Mouse (Mus musculus): Measurements from ENCODE around the gene Ifit3b.
"Not testable (repeated sequence)": the region's sequence is repeated elsewhere in the genome, so short reads cannot be mapped to it uniquely, and the experiment has no call there.

The Ifit3b gene

DNA sequence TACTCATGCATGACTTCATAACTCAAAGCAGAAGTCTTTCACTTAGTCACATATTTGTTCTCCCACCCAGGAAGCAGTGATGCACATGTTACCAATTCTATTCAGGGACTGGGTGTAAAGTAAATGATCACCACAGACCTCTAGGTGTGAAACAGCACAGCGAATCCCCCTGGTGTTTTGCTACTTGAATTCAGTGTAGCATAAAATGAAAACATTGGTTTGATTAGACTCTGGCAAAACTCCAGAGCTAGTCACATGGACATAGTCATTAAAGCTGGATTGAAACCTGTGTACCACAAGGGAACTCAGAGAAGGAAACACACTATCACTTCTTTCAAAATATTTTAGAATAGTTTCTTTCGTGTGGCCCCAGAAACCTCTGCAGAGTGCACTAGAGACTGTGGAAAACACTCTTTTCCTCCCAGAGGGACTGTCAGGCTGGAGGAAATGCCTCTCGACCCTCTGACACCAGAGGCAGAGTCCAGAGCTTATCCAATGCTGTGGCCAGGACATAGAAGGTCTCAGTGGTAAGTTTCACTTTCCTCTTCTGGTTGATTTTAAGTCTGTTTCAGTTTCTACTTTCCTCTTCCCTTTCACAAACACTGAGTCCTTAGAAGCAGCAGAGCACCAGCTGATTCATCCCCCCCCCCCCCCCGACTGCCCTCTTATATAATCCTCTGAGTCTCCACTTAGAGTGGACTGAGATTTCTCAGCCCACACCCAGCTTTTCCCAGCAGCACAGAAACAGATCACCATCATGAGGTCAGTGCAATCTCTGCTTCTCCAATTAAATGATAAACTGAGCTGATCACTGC, at the start of gene Ifit3b:
Gene Ifit3b, plus strand, starts transcription at position 734 of the 815 bp plus-strand sequence.
- not testable (repeated sequence) for DNase-seq (ENCODE audit: low spot score)

DNA sequence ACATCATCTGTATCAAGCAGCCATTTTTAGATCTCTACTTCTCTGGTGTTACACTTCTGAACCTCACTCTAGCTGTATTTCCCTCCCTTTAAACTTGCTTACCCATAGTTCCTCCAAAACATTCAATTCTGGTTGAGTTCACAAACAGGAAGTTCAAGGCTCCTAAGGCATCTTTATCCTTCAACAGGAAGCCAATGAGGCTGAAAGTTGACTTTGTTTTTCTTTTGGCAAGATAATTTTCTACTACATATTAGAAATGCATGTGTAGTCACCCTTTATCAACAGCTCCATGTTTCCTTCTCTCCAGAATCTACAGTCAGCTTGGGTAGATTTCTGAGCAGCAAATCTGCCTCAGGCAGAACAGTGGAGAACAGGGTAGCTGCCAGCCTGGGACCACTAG, 45.2 kb upstream of the Ifit3b start:
- no peak for DNase-seq (ENCODE audit: low spot score)

DNA sequence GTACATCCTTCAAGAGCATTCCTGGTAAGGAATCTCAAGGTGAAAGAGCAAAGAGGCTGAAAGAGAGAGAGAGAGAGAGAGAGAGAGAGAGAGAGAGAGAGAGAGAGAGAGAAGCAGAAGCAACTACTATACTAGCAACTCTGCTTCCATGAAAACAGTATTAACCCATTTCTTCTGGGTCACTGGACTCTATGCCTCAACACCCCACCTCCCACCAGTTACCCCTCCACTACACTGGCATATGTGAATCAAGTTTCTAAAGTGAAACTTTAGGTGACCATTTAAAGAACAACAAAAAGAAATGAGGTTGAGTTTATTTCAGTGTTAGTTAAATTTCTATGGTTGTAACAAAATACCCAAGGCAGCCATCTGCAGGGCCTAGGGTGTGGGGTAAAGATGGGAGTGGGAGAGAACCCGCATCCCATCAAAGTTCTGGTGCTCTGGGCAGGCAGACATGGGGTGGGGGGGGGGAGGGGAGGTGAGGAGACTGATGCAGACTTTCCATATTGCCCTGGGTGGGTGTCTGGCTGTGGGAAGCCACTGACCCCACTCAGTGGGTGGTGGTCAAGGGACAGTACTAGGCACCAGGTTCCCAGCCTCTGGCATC, 41.5 kb upstream of the Ifit3b start:
- no peak for DNase-seq (ENCODE audit: low spot score)

DNA sequence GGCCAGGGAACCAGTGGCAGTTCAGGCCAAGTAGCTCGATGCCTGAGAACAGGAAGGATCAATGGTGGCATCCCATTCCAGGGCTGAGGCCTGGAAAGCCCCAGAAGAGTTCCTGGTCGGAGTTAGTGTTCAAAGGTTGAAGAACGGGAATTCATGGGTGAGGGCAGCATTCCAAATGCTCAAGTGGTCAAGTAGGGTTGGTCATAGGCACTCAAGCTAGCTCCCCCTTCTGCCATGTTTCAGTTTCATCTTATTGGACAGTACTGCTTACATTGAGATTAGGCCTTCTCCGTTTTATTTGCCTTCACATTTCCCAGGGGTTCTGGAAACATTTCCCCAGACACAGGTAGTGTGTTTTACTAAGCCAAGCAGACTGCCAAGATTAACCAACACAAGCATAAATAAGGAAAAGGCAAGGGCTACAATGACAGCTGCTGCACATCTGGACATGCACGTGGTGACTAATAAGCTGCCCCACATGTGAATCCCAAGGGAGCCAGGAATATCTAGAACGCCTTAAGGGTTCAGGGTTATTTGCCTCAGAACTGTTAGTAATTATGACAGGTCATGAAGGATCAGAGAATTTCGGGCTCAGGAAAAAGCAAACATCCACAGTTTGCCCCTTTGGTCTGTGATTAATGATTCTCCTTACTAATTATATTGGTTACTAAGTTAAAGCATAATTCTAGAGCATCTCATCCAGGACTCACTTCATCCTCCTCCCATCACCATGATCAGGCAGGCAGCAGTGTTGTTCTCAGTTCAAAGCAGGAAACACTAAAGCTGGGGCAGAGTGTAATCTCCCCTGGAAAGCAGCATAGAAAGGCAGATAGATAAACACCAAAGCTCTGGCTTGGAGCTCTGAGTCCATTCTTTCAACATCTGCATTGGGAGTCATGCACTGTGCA, 38.5 kb upstream of the Ifit3b start:
- DNase-seq (ENCODE audit: low spot score): no peak

DNA sequence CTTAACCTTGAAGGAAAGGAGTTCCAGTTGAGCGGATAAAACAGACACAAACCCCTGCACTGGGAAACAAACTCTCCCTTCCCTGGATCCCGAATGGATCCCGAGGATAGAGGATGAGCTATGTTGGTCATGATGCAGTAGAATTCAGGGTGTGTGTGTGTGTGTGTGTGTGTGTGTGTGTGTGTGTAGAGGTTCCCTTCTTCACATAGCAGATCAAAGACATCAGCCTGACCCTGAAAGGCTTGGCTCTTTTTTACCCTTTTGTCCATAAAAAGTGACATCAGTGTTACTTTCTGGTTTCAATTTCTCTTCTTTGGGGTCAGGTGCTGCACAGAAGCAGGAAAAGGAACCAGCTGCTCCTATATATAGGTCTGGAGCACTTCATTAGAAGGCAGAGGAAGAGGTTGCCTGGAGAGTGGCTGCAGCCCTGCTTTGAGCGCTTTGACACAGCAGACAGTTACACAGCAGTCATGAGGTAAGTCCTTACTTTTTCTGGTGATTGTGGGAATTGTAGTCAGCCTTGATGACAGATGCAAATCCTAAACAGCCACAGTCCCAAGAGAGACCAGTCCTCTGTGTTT, 37.8 kb upstream of the Ifit3b start:
- no peak for DNase-seq (ENCODE audit: low spot score)

DNA sequence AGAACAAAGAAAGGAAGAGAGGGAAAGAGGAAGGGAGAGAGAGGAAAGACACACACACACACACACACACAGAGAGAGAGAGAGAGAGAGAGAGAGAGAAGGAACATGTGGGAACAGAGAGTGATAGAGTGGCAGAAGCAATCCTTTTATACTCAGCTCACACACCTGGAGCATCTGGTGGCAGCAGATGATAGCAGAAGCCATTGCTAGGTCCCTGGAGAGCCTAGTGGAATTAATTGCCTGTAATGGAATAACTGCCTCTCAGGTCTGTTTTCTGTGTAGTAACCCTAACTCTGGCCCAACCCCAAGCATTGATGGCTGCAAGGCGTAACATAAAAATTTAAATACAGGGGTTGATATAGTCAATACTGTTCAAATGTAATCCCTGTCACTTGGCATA, 36.7 kb upstream of the Ifit3b start:
- no peak for DNase-seq (ENCODE audit: low spot score)

DNA sequence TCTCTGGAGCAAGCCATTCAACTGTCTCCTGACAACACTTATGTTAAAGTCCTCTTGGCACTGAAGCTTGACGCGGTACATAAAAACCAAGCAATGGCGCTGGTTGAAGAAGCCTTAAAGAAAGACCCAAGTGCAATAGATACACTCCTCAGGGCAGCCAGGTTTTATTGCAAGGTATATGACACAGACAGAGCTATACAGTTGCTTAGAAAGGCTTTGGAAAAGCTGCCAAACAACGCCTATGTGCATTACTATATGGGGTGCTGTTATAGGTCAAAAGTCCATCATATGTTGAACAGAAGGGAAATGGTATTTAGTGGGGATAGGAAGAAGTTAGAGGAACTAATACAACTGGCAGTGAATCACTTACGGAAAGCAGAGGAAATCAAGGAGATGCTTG, 34.1 kb upstream of the Ifit3b start:
- no peak for DNase-seq (ENCODE audit: low spot score)

DNA sequence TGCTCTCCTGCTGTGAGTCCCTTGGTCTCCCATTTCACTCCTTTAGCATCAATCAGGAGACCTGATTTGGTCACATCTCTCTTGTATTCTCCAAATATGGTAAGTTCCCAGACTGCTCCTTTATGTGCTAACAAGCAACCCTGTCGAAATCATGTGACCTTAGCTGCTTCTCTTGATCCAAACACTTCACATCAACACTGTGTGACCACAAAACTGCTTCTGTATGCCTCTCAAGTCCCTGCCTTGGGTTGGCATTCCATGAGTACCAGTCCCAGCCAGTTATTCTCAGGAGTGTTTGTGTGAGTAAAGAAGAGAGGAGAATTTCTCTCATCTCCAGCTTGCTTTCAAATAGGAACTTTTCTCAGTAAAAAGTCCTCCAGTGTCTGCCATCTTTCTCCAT, 30.6 kb upstream of the Ifit3b start:
- no peak for DNase-seq (ENCODE audit: low spot score)

DNA sequence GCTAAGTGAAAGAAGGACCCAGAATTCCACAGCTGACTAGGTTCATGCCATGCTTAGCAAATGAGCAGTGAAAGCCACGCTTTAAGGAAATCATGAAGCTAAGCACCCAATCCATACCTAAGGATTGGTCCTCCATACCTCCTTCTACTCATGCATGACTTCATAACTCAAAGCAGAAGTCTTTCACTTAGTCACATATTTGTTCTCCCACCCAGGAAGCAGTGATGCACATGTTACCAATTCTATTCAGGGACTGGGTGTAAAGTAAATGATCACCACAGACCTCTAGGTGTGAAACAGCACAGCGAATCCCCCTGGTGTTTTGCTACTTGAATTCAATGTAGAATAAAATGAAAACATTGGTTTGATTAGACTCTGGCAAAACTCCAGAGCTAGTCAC, 25.1 kb upstream of the Ifit3b start:
- DNase-seq (ENCODE audit: low spot score): not testable (repeated sequence)

DNA sequence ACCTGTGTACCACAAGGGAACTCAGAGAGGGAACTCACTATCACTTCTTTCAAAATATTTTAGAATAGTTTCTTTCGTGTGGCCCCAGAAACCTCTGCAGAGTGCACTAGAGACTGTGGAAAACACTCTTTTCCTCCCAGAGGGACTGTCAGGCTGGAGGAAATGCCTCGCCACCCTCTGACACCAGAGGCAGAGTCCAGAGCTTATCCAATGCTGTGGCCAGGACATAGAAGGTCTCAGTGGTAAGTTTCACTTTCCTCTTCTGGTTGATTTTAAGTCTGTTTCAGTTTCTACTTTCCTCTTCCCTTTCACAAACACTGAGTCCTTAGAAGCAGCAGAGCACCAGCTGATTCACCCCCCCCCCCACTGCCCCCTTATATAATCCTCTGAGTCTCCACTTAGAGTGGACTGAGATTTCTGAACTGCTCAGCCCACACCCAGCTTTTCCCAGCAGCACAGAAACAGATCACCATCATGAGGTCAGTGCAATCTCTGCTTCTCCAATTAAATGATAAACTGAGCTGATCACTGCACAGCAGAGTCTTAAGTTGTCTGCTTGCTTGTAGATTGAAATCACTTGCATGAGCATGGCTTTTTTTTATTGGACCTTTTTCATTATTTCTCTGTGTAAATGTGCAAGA, 24.5 kb upstream of the Ifit3b start, which contains the start of gene Ifit3:
Gene Ifit3, plus strand, starts transcription at position 406 of the 641 bp plus-strand sequence.
- DNase-seq (ENCODE audit: low spot score): not testable (repeated sequence)

DNA sequence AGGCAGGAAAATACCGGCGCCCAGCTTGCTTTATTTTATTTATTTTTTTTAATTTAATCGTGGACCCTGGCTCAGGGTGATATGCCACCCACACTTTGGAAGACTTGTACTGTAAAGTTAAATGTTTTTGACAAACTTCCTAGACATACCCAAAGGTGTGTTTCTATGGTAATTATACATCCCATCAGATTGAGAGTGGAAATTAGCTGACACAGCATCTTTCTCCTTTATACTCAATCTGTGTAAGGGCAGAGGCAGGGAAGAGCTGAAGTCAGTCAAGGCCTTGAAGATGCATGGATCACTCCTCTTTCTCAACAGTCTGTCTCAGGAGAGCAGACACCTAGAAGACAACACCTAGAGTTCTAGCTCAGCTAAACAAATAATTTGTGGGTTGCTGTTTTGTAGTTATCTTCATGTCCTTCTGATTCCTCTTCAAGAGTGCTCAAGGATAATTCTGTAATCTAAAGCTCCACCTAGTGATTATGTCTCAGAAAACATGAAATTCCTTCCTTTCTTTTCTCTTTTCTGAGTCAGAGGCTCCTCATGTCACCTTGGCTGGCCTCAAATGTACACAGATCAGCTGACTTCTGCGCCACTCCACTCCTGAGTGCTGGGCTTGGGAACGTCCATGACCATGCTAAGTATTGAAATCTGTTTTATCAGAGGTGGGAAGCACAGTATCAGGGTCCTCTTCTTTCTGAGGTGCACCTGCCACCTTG, 21.9 kb upstream of the Ifit3b start:
- DNase-seq (ENCODE audit: low spot score): not testable (repeated sequence)

DNA sequence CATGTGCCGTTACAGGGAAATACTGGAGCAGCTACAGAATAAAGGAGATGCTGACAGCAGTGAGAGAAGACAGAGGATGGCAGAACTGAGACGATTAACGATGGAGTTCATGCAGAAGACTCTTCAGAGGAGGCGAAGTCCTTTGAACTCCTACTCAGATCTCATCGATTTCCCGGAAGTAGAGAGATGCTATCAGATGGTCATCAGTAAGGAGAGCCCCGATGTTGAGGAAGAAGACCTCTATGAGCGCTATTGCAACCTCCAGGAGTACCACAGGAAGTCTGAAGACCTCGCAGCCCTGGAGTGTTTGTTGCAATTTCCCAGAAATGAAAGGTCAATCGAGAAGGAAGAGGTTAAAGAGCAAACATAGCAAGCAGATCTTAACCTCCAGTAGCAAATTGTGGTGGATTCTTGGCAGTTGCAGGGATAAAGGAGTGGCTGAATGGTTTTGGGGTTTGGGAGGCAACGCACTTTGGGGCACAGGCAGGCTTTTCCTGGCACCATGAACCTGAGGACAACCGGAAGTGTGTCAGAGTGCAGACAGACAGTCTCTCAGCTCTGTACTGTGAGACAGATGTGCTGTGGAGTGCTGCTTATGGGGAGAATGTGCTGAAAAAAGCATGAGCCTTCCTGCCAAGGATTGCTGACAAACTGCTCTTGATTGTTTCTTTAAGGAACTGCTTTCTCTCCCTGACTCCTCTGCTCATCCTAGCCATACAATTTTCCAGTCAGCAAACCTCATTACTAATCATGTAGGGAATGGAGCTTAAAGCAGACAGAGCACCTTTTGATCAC, 19.7 kb upstream of the Ifit3b start:
- DNase-seq (ENCODE audit: low spot score): not testable (repeated sequence)

DNA sequence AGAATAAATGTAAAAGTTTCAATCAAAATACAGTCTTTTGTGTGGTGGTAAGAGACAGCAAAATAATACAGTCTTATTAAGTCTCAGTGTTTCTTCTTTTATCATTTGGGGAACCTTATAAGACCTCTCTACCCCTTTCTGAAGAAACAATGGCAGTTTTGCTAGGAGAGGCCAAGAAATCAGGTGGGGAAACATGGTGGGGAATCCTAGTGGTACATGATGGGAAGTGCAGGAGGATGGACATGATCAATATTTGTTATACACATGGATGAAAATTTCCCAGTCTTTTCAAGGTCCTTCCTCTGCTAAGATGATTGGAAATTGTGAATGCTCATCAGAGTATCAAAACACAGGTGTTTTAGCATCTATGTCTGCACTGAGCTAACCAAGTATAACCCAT, 18.8 kb upstream of the Ifit3b start:
- no peak for DNase-seq (ENCODE audit: low spot score)

DNA sequence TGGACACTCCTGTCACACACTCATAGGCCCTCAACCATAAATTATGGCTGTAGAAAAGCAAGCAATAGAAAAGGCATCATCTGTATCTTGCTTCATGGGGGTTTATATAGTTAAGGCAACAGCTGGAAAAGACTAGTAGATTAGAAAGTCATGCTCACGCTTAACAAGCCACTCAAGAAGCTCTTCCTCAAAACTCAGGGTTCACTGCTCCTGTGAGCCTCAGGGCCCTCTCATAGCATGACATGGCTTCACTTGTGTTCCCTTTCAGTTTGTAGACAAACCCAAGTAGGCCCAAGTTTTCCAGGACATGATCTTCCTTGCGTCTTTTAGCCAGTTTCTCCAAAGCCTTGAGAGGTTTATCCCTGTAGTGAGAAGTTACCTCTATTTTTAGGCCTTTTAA, 14.3 kb upstream of the Ifit3b start:
- DNase-seq (ENCODE audit: low spot score): no peak

DNA sequence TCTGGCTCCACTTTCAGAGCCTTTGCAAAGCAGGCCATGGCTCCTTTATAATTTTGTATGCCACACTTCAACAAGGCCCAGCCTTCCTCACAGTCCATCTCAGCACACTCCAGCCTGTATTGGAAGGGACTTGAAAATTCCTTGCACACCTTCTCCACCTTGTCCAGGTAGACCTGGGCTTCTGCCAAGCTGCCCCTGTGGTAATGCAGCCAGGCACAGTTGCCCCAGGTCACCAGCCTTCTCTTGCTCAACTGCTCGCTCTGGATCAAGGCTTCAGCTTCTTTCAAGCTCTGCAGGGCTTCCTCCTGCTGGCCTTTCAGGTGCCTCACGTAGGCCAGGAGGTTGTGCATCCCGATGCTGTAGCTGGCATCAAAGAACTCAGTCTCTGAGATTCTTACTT, 13.2 kb upstream of the Ifit3b start:
- DNase-seq (ENCODE audit: low spot score): not testable (repeated sequence)

DNA sequence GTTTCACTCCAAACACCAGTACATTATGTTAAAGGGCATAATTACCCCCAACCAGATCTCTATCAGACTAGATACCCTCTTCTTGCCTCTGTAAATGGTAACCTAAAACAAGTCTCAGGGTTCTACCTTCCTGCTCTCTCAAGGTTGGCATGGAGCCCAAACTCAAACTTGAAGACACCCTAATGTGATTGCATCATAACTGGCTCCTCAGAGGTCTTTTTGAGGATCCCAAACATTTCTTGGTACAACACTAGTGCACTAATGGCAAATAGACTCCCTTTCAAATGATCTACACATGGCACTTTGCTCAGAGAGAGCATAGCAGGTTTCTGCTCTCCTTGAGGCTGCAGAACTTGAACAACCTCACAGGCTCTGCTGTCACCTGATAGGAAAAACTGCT, 11.0 kb upstream of the Ifit3b start:
- no peak for DNase-seq (ENCODE audit: low spot score)

DNA sequence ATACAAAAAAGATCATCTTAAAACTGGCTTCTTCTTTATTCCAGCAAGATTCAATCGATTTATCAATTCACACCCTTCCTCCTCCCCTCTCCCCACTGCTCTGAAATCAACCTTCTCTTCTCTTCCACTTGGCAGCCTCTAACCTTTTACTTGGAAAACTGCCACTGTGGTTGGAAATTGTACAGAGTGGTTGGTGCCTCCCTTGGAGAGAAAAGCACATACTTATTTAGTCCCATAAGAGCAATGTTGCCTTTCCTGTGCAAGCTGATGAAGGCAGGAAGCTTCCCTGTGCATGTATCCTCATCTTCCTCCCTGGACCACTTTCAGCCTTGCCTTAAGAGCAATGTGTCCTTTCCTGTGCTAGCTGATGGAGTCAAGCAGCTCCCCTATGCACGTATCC, 9.4 kb upstream of the Ifit3b start:
- no peak for DNase-seq (ENCODE audit: low spot score)

DNA sequence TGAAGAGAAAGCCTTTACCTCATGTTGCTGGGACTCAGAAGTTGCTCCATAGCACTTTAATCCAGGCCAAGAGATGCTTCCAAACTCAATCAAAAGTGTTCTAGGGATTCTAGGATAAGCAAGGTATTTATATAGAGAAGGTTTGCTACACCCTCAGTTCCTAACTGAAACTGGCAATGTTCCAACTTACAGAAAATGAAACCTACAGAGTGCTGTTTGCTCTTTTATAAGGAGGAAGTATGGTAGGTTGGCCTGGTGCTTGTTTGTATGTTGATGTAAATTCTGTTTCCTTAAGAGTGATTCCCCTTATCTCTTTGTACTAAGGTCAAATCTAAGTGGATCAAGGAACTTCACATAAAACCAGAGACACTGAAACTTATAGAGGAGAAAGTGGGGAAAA, 8.5 kb upstream of the Ifit3b start:
- DNase-seq (ENCODE audit: low spot score): not testable (repeated sequence)

DNA sequence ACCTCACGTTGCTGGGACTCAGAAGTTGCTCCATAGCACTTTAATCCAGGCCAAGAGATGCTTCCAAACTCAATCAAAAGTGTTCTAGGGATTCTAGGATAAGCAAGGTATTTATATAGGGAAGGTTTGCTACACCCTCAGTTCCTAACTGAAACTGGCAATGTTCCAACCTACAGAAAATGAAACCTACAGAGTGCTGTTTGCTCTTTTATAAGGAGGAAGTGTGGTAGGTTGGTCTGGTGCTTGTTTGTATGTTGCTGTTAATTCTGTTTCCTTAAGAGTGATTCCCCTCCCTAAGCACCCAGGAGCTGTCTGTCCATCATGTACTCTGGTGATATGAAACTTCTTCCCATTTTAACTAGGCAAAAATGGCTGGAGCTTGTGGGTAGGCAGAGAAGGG, 5.9 kb upstream of the Ifit3b start, which contains the start of gene Ifit1bl1:
Gene Ifit1bl1, minus strand, starts transcription at position 69 of the 400 bp plus-strand sequence.
- not testable (repeated sequence) for DNase-seq (ENCODE audit: low spot score)

DNA sequence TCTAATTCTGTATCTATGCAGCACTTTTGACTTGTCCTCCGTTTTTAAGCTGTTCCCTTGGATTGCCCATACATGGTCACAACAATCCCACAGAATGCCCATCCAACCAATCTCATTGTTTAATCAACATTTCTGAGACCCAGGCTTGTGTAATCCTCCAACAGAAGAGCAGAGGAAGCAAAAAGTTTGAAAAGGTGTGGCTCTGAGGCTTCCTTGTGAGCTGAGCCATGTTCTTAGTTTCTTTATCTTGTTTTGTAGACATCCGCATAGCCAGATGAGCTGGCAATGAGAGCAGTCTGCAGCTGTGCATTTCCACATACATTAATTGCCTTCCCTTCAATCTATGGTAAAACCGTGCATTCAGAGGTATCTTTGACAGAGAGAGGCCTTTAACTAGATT, 2.3 kb upstream of the Ifit3b start:
- DNase-seq (ENCODE audit: low spot score): no peak

Data from MN1 (cell line).